Mouse (Mus musculus) myocyte (in vitro differentiated cells): ENCODE data around the gene Ets1. TPM values are rescaled to one million over a fixed set of nuclear protein-coding genes. Genes with fewer than 3 reads are reported as not detected.
A peak's percentile ranks its signal among the peaks of the same experiment; 100 is the strongest.

Experiments used
- H3K27me3 ChIP-seq: one replicate; pipeline ENCODE4 v1.6.1; 2011; ENCODE audit not compliant: control insufficient read depth, insufficient read depth, insufficient read length
- H3K36me3 ChIP-seq: one replicate; pipeline ENCODE4 v1.6.1; 2011; ENCODE audit not compliant: control insufficient read depth, insufficient read depth
- H3K4me2 ChIP-seq: one replicate; pipeline ENCODE4 v1.6.1; 2011; ENCODE audit warnings: low read depth, control low read depth
- H3K4me3 ChIP-seq: one replicate; pipeline ENCODE4 v1.5.1; 2011; ENCODE audit warnings: mild to moderate bottlenecking, control low read depth, moderate library complexity
- H3K79me2 ChIP-seq: one replicate; pipeline ENCODE4 v1.6.1; 2011; ENCODE audit not compliant: control insufficient read depth, insufficient read depth
- H3ac ChIP-seq: one replicate; pipeline ENCODE4 v1.6.1; 2011; ENCODE audit not compliant: control insufficient read depth, insufficient read length
- CEBPB ChIP-seq: IDR thresholded peaks from 2 replicates; pipeline ENCODE4 v1.6.1; 2011; ENCODE audit warnings: mild to moderate bottlenecking, moderate library complexity; ENCODE audit not compliant: poor library complexity, insufficient read depth, severe bottlenecking
- E2F4 ChIP-seq: IDR thresholded peaks from one replicate; pipeline ENCODE4 v1.6.1; 2011; ENCODE audit warnings: mild to moderate bottlenecking, control low read depth, moderate library complexity; ENCODE audit not compliant: insufficient read depth
- MAX ChIP-seq: IDR thresholded peaks from one replicate; pipeline ENCODE4 v1.6.1; 2011; ENCODE audit warnings: low read depth, mild to moderate bottlenecking, control low read depth
- MYOD1 ChIP-seq, 3 experiments: IDR thresholded peaks; one replicate each; pipeline ENCODE4 v1.6.1; 2011; ENCODE audit warnings: control low read depth in 2 of 3, low read depth in 2 of 3, mild to moderate bottlenecking in 2 of 3, moderate library complexity in 1 of 3; ENCODE audit not compliant: insufficient read length in 2 of 3, control insufficient read depth in 1 of 3
- MYOG ChIP-seq, 3 experiments: IDR thresholded peaks; one replicate each; pipeline ENCODE4 v1.6.1; 2011; ENCODE audit warnings: control low read depth in 2 of 3, low read depth in 2 of 3, mild to moderate bottlenecking in 2 of 3; ENCODE audit not compliant: insufficient read length in 2 of 3, control insufficient read depth in 1 of 3, insufficient read depth in 1 of 3
- POLR2A ChIP-seq: IDR thresholded peaks from one replicate; pipeline ENCODE4 v1.6.1; 2011; ENCODE audit warnings: low read depth, mild to moderate bottlenecking, control low read depth, moderate library complexity; ENCODE audit not compliant: insufficient read length
- POLR2AphosphoS2 ChIP-seq: IDR thresholded peaks from one replicate; pipeline ENCODE4 v1.6.1; 2011; ENCODE audit warnings: low read depth, control low read depth; ENCODE audit not compliant: insufficient read length
- REST ChIP-seq: IDR thresholded peaks from one replicate; pipeline ENCODE4 v1.6.1; 2011; ENCODE audit warnings: mild to moderate bottlenecking, control low read depth, moderate library complexity; ENCODE audit not compliant: insufficient read depth, insufficient read length
- SRF ChIP-seq: IDR thresholded peaks from one replicate; pipeline ENCODE4 v1.6.1; 2011; ENCODE audit warnings: low read depth; ENCODE audit not compliant: control insufficient read depth, insufficient read length
- TCF12 ChIP-seq: IDR thresholded peaks from one replicate; pipeline ENCODE4 v1.6.1; 2011; ENCODE audit warnings: mild to moderate bottlenecking, control low read depth; ENCODE audit not compliant: poor library complexity, insufficient read depth, severe bottlenecking
- TCF3 ChIP-seq: IDR thresholded peaks from one replicate; pipeline ENCODE4 v1.6.1; 2011; ENCODE audit warnings: low read depth, control low read depth; ENCODE audit not compliant: insufficient read length
- USF1 ChIP-seq: IDR thresholded peaks from one replicate; pipeline ENCODE4 v1.6.1; 2011; ENCODE audit warnings: low read depth, mild to moderate bottlenecking, control low read depth, moderate library complexity
- polyA plus RNA-seq: library from polyadenylated mRNA; unstranded; fragments of >200 nt; fragmentation: generic; extraction: Trizol; gene quantifications from one replicate; pipeline ENCODE4 v1.2.1, GENCODE M21; 2012; ENCODE audit warnings: missing spikeins

Ets1 gene
- polyA plus RNA-seq, 1 experiment, result 5.4 TPM

DNA sequence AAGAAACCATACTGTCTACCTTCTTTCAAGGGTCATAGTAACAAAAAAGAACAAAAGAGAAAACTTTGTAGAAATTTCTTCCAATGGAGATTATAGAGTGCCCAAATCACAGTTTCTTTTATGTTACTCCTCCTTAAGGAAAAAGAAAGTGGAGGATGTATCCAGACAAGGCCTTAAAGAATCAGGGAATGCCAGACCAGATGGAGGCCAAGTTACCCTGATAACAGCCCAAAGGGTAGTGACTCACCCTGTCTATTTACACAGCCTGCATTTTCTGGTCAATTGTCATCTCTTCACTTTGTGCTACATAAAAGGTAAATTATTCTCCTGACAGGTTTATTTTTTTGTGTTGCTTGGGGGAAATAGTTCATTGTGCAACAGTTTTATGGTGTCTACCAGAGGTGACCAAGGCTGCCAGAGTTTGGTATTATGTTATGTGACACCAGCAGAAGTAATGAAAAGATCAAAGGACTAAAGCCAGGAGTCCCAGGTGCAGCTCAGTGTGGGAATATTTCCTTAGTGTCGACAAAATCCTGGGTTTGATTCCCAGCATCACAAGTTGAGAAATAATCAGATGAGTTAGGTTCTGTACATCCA lies 6.5 kb upstream of the Ets1 start:
- H3K79me2 ChIP-seq, result no peaks in the 10 kb centered on the region
- H3K36me3 ChIP-seq, result no peaks in the 10 kb centered on the region
- TF ChIP-seq TCF12, result no peak
- TF ChIP-seq CEBPB, result peak; percentile 86
- no peaks in the 10 kb centered on the region for H3K27me3 ChIP-seq
- H3ac ChIP-seq, result no peak overlapping the region
- H3K4me3 ChIP-seq, result no peak overlapping the region
- H3K4me2 ChIP-seq, result no peak overlapping the region

- no peak overlapping the region for H3K4me3 ChIP-seq
- no peaks in the 10 kb centered on the region for H3K79me2 ChIP-seq
- no peak overlapping the region for H3ac ChIP-seq
- H3K36me3 ChIP-seq, result no peaks in the 10 kb centered on the region
- H3K27me3 ChIP-seq, result no peaks in the 10 kb centered on the region
- TF ChIP-seq USF1 (no peak), TCF3 (no peak), REST (no peak), MYOG (IDR thresholded peaks at IDR 0.05; ENCODE audit: control insufficient read depth in 1 of 3, insufficient read depth in 1 of 3, insufficient read length in 2 of 3, low read depth in 2 of 3) (no peak), TCF12 (no peak), SRF (no peak), CEBPB (no peak), POLR2AphosphoS2 (no peak), MAX (no peak), MYOD1 (IDR thresholded peaks at IDR 0.05; ENCODE audit: control insufficient read depth in 1 of 3, insufficient read length in 2 of 3, low read depth in 2 of 3) (no peak), E2F4 (no peak), POLR2A (no peak)
- no peak overlapping the region for H3K4me2 ChIP-seq
These were observed 4.7 kb upstream of the Ets1 start for GRCm38 (mm10) chr9:32631341-32631740.

DNA sequence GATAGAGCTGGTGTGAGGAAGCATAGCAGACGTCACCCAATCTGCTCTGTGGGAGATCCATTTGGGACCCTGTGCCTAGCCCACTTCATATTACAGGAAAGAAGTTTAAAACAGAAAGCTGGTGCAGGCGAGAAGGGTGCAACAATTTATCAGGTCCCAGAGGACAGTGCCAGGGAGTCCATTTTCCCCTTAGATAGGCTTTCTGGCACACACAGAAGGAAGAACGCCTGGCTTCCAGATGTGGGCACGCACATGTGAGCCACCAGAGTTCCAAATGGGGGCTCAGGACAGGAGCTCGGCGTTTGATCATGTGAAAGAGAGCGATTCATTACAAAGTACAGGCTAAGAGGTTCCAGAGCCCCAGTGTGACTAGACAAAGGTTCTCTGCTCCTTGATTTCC lies 3.8 kb upstream of the Ets1 start:
- no peak overlapping the region for H3ac ChIP-seq
- no peak overlapping the region for H3K4me2 ChIP-seq
- H3K4me3 ChIP-seq, result no peak overlapping the region
- no peak for TF ChIP-seq E2F4
- H3K27me3 ChIP-seq, result no peaks in the 10 kb centered on the region
- no peaks in the 10 kb centered on the region for H3K36me3 ChIP-seq
- H3K79me2 ChIP-seq, result no peaks in the 10 kb centered on the region

GRCm38 (mm10) chr9:32644981-32645380 lies 9.0 kb downstream of the Ets1 start:
- TF ChIP-seq TCF12 (no peak), SRF (no peak), REST (no peak), TCF3 (no peak), E2F4 (no peak), MYOG (IDR thresholded peaks at IDR 0.05; ENCODE audit: control insufficient read depth in 1 of 3, insufficient read depth in 1 of 3, insufficient read length in 2 of 3, low read depth in 2 of 3) (no peak), CEBPB (no peak), USF1 (no peak), POLR2A (no peak), POLR2AphosphoS2 (no peak), MYOD1 (IDR thresholded peaks at IDR 0.05; ENCODE audit: control insufficient read depth in 1 of 3, insufficient read length in 2 of 3, low read depth in 2 of 3) (no peak), MAX (no peak)
- H3K4me3 ChIP-seq, result no peak overlapping the region
- no peak overlapping the region for H3K4me2 ChIP-seq
- no peak overlapping the region for H3ac ChIP-seq
- no peaks in the 10 kb centered on the region for H3K36me3 ChIP-seq
- no peaks in the 10 kb centered on the region for H3K79me2 ChIP-seq
- no peaks in the 10 kb centered on the region for H3K27me3 ChIP-seq

DNA sequence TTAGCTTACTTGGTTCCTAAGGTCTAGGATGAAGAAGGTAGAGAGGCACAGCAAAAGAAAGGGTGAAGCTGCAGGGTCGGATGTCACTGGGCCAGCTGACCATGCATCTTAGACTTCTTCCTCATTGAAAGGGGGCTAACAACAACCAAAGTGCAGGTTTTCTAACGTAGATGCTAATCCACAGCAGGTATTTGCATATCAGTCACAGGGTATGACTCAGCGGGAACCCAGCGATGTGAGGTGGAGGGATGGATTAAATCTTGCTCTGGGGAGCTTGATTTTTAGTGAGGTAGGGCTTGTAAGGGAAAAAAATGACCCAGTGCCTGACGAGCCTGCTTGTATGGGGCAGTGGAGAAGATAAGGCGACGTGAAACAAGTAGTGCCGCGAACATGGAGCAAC lies 9.5 kb downstream of the Ets1 start:
- Histone ChIP-seq H3K79me2 (no peaks in the 10 kb centered on the region), H3K27me3 (no peaks in the 10 kb centered on the region), H3K36me3 (no peaks in the 10 kb centered on the region), H3K4me3 (no peak overlapping the region), H3ac (no peak overlapping the region), H3K4me2 (no peak overlapping the region)
- TF ChIP-seq POLR2AphosphoS2 (no peak), TCF3 (no peak), POLR2A (no peak), REST (no peak), USF1 (no peak), SRF (no peak), MYOG (IDR thresholded peaks at IDR 0.05; ENCODE audit: control insufficient read depth in 1 of 3, insufficient read depth in 1 of 3, insufficient read length in 2 of 3, low read depth in 2 of 3) (no peak), E2F4 (no peak), CEBPB (no peak), MYOD1 (IDR thresholded peaks at IDR 0.05; ENCODE audit: control insufficient read depth in 1 of 3, insufficient read length in 2 of 3, low read depth in 2 of 3) (no peak), MAX (no peak), TCF12 (no peak)
